Mouse (Mus musculus) yolk sac, embryonic 10.5 days (tissue): ENCODE measurements around the gene 1700029H14Rik.

Source experiments
- DNase-seq: peaks from one replicate; pipeline ENCODE4 v3.0.0-alpha.2; 2017; ENCODE audit warnings: low spot score

Gene 1700029H14Rik

GRCm38 (mm10) chr8:13504894-13505674, 57.2 kb downstream of the 1700029H14Rik start:
- no peak for DNase-seq

GRCm38 (mm10) chr8:13503936-13504606, 58.2 kb downstream of the 1700029H14Rik start:
- DNase-seq, result no peak

DNA sequence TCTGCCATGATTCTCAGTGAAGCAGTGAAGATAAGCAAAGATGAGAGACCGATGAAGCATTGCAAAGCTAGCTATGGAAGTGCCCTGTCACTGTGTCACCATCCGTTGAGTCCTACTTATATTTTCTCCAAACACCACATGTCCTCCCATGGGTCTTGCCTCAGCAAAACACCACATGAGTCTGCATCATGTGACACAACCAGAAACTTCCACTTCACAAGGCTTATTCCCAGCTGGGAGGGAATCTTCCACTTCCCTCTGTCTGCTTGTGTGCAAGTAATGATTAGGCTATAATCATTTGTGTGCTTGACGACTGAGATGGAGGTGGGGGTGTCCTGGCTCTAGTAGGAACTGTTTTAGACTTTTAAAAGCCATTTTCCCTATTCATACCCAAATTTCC, 61.0 kb downstream of the 1700029H14Rik start:
- DNase-seq, result no peak
